Mouse (Mus musculus) adrenal gland, postnatal 25 days (tissue): ENCODE results near the gene Siah1a. TPM values are rescaled to one million over a fixed set of nuclear protein-coding genes. Genes with fewer than 3 reads are reported as not detected.

Source experiments
- DNase-seq: peaks from one replicate; pipeline ENCODE4 v3.0.0; 2021; ENCODE audit warnings: mixed read lengths
- total RNA-seq: library from RNA; stranded (reverse); gene quantifications from 2 replicates; pipeline ENCODE4 v1.2.3, GENCODE M21; 2021

Gene Siah1a
- total RNA-seq, 1 experiment from 2014 or later, result 20.3 TPM

DNA sequence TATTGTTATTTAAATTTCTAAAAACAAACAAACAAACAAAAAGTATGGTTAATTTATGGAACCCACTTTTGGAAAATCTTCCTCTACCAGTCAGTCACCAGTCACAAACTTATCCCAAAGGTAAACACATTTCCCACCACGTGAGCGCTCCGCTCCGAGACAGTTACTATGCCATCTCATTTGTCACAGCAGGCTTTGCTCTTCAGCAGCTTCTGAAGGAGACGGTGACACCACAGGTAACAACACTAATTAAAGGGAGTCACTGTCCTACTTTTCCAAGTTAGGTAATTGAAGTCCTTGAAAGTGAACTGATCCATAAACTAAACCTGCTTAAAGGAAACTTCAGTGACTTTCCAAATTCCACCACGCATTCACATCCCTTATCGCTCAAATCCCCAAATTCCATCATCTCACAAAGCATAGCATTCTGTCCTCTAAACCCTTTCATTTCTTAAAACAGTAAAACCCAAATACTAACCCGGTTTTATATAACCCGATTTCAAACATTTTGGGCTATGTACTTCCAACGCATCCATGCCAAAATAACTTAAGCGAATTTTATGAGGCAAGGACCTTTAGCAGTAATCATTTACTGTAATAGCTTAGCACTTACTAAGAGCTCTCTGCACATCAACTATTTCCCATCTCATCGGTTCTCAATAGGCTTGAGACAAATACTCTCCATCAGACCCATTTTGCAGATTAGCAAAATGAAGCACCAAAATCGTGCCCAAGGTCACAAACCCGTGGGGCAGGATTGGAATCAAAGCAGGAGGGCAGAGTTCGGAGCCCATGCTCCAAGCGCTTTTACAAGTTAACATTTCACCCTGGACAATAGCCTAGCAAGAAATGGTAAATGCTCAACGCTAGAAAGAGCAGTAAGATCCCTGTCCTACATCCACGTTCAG lies 1.2 kb downstream of the Siah1a start:
- no peak for DNase-seq

- no peak for DNase-seq
Observed at GRCm38 (mm10) chr8:86742605-86743345, 3.0 kb downstream of the Siah1a start.

GRCm38 (mm10) chr8:86741627-86742026 lies 4.1 kb downstream of the Siah1a start:
- no peak for DNase-seq

GRCm38 (mm10) chr8:86740899-86741298 lies 4.8 kb downstream of the Siah1a start:
- DNase-seq, result no peak

GRCm38 (mm10) chr8:86735446-86736111 lies 10.2 kb downstream of the Siah1a start:
- DNase-seq, result no peak

DNA sequence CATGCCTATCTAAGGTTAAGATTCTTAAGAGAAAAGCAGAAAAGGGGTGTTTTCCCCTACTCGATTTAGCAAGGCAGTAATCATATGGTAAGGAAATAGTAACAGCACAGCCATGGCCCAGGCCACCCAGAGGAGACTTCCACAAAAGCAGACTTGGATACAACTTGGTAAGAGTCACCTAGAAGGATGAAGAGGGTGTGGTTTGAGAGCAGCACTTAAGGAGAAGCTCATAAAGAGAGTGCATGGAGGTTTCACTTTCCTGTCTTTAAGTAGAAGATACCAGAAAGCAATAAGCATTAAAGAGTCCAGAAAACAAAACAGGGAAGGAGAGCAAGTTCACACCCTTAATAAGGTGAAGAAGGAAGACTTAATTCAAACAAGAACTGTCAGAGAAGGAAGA lies 10.8 kb downstream of the Siah1a start:
- DNase-seq, result no peak

DNA sequence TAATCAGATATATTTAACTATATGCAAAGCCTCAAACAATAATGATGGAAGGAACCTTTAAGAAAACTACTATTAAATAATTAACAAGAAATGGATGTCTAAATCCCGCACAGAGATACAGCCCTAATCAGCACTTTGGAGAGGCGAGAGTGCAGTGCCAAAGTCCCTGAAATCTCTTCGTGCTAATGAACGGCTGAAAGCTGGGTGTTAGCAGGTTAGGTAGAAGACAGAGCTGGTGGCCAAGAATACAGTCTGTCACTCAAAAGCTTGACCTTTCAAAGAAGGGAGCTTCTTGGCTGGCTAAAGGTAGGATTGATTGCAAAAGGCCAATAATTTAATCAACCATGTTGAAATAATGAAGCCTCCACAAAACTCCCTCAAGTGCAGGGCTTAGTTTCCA lies 11.6 kb downstream of the Siah1a start:
- no peak for DNase-seq

GRCm38 (mm10) chr8:86730860-86731259 lies 14.9 kb downstream of the Siah1a start:
- DNase-seq, result no peak

DNA sequence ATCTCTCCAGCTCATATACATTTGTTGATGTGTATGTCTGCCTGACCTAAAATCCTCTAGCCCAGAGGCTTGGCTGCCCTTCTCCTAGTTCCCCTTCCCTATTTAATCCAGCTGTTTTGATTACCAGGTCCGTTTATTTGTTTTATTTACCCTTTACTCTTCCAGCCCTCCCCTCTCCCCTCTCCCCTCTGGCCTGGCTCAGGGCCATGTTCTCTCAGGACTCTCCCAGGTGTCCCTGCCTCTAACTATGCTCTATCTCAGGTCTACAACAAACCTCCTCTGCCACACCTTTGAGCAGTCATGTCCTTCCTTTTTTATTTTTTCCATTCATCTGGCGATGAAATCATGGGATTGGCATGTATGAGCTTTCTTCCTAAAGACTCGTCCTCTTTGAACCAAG lies 15.4 kb downstream of the Siah1a start:
- no peak for DNase-seq

GRCm38 (mm10) chr8:86728224-86728950 lies 17.3 kb downstream of the Siah1a start:
- no peak for DNase-seq

GRCm38 (mm10) chr8:86726959-86727358 lies 18.8 kb downstream of the Siah1a start:
- DNase-seq, result no peak

DNA sequence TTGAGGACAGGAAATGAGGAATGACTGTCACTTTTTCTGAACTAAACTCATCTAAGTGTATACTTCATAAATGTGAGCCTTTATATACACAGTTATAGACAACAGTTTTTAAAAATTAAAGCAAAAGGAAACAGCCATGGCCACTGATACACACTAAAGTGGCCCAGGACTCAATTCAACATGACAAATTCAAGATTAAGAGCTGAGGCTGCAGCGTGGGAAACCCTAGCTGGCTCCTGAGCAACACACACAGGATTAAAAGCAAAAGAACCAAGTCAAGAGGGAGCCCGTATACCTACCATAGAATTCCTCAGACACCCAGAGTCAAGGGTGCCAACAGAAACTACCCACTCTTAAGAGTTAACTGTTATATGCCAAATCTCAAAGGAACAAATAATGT lies 24.2 kb downstream of the Siah1a start:
- no peak for DNase-seq

GRCm38 (mm10) chr8:86720756-86721459 lies 24.8 kb downstream of the Siah1a start:
- no peak for DNase-seq

DNA sequence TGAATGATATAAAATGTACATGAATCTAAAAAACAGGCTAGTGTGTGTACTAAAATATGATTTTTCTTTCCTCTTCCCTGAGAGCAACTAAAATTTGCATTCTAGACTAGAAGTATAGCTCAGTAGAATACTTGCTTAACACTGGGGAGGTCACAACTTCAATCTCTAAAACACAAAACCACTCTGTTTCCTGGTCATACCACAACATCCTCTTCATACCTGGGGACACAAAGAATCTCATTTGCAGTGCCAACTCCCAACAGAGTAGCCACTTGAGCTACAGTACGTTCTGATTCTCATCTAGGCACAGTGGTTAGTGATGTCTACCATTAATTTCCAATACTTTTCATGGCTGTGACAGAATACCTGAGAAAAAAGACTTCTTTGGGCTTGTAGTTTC lies 26.4 kb downstream of the Siah1a start:
- no peak for DNase-seq

GRCm38 (mm10) chr8:86718332-86718994 lies 27.3 kb downstream of the Siah1a start:
- DNase-seq, result no peak

- no peak for DNase-seq
Observed at GRCm38 (mm10) chr8:86713407-86714188, 32.1 kb downstream of the Siah1a start.

- no peak for DNase-seq
Observed at GRCm38 (mm10) chr8:86712594-86712993, 33.1 kb downstream of the Siah1a start.

DNA sequence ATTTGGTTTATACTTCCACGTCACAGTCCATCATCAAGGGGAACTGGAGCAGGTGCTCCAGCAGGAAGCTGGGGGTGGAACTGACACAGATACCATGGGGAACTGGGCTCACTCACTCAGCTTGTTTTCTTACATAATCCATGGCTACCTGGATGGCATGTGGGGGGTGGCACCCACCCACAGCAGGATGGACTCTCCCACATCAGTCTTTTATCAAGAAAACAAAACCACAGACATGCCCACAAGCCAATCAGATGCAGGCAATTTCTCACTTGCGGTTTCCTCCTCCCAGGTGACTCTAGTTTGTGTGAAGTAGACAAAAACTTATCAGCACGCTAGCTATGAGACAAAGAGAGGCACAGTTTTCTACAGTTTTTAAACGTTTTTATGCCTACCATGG lies 37.9 kb downstream of the Siah1a start:
- DNase-seq, result no peak

- no peak for DNase-seq
Observed at GRCm38 (mm10) chr8:86706756-86707155, 39.0 kb downstream of the Siah1a start.

DNA sequence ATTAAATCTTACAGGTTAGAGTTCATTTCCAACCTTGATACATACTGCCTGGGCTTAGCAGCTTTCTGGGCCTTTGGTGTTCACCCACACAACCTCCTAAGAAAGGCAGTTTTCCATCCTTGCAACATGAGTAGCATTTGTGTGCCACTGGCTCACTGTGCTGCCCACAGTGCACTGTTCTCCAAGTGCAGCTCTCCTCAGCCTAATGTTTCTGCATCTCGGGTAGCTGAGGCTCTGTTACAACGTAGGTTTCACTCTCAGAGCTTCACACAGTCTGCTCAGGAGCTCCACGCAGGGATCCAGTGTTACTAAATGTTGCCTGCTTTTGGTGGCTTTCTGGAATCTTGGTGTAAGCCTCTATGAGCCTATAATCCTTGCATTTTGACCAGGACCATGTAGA lies 40.4 kb downstream of the Siah1a start:
- DNase-seq, result no peak
